ENCODE assay signal across 31 mouse cellular contexts in the genomic region with DNA sequence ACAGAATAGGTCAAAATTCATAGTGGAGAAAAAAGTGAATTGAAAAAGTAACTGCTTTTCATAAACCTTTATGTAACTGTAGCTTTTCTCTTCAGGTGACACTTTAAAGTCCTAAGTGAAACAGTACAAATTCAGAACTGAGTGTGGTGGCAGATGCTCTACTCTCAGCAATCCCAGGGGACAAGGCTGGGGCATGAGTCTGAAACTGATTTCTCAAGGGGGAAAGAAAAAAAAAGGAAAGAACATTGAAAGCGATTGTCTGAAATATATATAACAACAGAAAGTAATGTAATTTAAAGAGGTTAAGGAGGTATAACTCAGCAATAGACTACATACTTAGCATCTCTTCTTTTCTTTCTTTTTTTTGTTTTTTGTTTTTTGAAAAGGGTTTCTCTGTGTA.
"Had no signal": no experiment of that assay in that cellular context is flagged by ENCODE, and none has a peak within 500 bp of the region (broad histone marks: within the 10 kb centered on the region; RNA-seq: fewer than 3 reads in every experiment).

No protein-coding gene starts in this region.

- H3K4me3 ChIP-seq: heart, embryonic 10.5 days; heart, embryonic 12.5 days; heart, embryonic 13.5 days; heart, embryonic 15.5 days; hindbrain, embryonic 10.5 days; hindbrain, embryonic 12.5 days; hindbrain, embryonic 13.5 days; hindbrain, embryonic 15.5 days; intestine, embryonic 15.5 days; kidney, embryonic 15.5 days; layer of hippocampus, adult 2 months had no signal

- H3K27ac ChIP-seq: heart, embryonic 10.5 days; heart, embryonic 13.5 days; heart, embryonic 15.5 days; hindbrain, embryonic 10.5 days; hindbrain, embryonic 12.5 days; hindbrain, embryonic 13.5 days; hindbrain, embryonic 14.5 days; hindbrain, embryonic 15.5 days; hindbrain, postnatal 0 days; intestine, embryonic 15.5 days; kidney, embryonic 15.5 days; kidney, postnatal 0 days; layer of hippocampus, adult 2 months had no signal

- H3K4me1 ChIP-seq: heart, embryonic 10.5 days; heart, embryonic 12.5 days; heart, embryonic 13.5 days; heart, embryonic 15.5 days; hindbrain, embryonic 10.5 days; hindbrain, embryonic 12.5 days; hindbrain, embryonic 13.5 days; hindbrain, embryonic 15.5 days; intestine, embryonic 15.5 days; kidney, embryonic 15.5 days had no signal

- H3K9ac ChIP-seq: heart, embryonic 12.5 days; heart, embryonic 13.5 days; heart, embryonic 15.5 days; hindbrain, embryonic 12.5 days; hindbrain, embryonic 13.5 days; hindbrain, embryonic 14.5 days; hindbrain, embryonic 15.5 days; intestine, embryonic 15.5 days; kidney, embryonic 15.5 days had no signal

- H3K9me3 ChIP-seq: heart, embryonic 10.5 days; heart, embryonic 12.5 days; heart, embryonic 13.5 days; heart, embryonic 15.5 days; hindbrain, embryonic 10.5 days; hindbrain, embryonic 12.5 days; hindbrain, embryonic 13.5 days; hindbrain, embryonic 15.5 days; intestine, embryonic 15.5 days; kidney, embryonic 15.5 days had no signal

- H3K4me2 ChIP-seq: heart, embryonic 11.5 days; heart, embryonic 12.5 days; heart, embryonic 13.5 days; heart, embryonic 15.5 days; hindbrain, embryonic 12.5 days; hindbrain, embryonic 13.5 days; hindbrain, embryonic 14.5 days; hindbrain, embryonic 15.5 days; intestine, embryonic 15.5 days; kidney, embryonic 15.5 days had no signal

- H3K27me3 ChIP-seq: heart, embryonic 12.5 days; heart, embryonic 13.5 days; heart, embryonic 15.5 days; hindbrain, embryonic 12.5 days; hindbrain, embryonic 13.5 days; hindbrain, embryonic 15.5 days; intestine, embryonic 15.5 days; kidney, embryonic 15.5 days had no signal

- DNase-seq: heart, postnatal 10 days; heart, postnatal 14 days; heart, postnatal 36 days; heart, postnatal 4 days; kidney, adult 11 months; kidney, adult 18-20 months; kidney, adult 2 months; kidney, adult 8-10 months; kidney, adult 9 months; kidney, postnatal 10 days; kidney, postnatal 14 days; kidney, postnatal 25 days; kidney, postnatal 36 days; kidney, postnatal 4 days; layer of hippocampus, adult 9-11 months; layer of hippocampus, postnatal 36 days had no signal
